Mouse (Mus musculus) thymus, postnatal 25 days (tissue): Measurements from ENCODE around the gene Gm49325.

Experiments used
- DNase-seq: peaks from one replicate; pipeline ENCODE4 v3.0.0; 2022

Gene Gm49325

DNA sequence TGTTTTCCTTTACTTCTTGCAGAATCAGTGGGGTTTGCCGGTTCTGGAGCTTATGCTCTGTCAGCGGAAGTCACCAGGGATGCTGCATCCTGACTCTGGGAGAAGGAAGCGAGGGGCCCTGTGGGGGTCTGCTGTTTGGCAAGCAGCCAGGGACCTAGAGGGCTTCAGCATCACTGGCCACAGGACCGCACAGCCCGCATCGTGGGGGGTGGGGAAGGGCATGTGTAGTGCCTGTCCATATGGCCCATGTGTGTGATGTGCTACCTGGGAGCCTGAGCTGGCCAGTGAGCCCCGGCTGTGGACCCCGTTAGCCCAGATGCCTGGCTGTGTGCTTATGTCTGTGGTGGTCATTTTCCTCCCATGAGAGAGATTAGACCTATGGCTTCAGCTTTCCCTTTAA is 16.2 kb upstream of the Gm49325 start:
- DNase-seq: no peak

DNA sequence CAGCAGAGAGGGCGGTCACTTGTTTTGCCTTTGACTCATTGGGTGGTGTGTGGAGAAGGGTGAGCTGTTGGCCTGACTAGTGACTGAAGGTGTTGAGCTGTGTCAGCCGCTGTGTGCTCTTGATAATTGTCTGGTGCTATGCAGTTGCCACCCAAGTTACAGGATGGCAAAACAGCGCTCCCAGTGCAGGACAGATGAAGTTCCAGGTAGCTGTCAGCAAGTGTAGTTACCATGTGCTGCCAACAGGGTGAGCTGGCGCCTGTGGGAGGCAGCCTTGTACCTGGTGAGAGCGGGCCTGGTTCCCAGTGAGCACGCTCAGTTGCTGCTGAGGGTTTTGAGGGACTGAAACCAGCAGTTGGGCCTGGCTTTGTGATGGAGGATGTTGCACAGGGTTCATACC is 15.2 kb upstream of the Gm49325 start:
- peak; percentile 79 for DNase-seq

DNA sequence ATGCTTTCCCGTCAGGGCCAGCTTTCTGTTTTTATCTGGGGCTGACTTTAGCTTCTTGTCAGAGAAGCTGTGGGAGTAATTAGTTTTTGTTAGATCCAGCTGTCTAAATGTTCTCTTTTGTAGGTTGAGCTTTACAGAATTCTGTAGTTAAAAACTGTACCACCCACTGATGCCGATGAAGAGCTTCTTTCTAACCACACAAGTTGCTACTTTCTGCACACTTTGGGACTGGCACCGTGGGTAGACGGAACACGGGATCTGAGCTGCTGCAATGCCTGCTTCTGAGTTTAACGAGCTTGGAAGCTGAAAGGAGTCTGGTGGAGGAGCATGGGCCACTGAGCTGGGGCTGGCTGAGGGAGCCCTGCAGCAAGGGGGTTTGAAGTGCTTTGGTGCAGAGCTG is 14.5 kb upstream of the Gm49325 start:
- DNase-seq: no peak

DNA sequence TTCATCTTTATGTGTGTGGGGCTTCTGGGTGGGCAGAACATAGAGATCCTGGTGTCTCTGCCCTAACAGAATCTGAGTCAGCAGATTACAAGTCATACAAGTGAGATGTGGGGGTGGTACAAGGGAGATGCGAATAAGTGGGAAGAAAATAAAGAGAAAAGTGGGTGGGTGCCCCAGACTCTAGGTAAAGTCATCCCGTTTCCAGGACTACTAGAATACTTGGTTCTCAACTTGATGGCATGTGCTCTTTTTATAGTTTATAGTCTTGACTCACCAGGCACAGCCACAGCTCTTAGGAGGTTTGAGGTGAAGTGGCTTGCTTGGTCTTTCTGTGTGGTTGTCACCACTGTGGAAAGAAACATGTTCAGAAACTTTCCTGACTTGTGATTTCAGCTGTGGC is 9.9 kb upstream of the Gm49325 start:
- no peak for DNase-seq

DNA sequence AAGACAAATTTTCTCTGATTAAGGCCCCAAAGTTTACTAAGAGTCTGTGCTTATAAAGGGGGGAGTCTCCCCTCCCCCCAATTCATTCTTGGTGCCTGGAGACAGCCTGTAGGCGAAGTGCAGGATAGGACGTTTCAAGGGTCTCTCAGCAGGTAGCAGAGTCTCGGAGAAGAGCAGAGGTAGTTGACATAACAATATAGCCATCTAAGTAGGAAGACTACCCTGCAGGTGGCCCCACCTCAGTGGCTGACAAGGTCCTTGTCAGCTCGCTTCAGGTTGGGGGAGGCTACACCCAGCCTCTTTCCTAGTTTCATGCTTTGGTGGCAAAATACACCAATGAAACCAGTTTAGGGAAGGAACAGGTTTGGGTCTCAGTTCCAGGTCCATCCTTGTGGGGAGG is 3.0 kb upstream of the Gm49325 start:
- no peak for DNase-seq

DNA sequence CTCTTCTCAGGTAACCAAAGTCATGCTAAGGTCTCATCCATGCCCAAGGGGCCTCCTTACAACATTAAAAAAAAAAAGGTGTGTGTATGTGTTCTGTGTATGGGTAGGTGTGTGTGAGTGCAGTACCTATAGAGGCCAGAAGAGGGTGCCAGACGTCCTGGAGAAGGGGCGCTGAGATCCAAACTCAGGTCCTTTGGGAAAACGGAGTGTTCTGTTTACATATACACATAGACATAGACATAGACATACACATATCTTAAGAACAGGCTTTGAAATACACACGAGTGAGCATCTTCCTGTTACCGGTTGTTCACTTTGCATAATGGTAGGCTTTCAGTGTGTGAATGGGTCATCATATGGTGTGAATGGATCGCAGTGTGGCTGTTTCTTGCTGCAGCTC is 1.9 kb upstream of the Gm49325 start:
- peak; percentile 16 for DNase-seq

DNA sequence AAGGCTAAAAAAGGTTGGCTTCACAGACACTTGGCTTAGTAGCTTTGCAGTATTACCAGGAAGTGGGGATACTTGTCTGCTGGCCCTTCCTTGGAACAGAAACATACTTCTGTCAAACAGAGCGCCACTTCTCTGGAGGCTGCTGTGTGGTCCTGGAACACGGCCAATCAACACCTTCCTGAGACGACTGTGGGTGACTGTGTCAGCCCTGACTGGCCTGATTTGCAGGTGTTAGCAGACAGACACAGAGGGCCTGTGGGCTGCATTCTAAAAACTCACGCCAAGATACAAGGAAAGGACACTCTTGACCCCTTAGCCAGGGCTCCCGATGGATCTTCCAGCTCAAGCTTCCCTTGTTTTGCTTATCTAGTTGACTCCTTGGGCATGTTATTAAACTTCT is 1.0 kb upstream of the Gm49325 start:
- DNase-seq: no peak

DNA sequence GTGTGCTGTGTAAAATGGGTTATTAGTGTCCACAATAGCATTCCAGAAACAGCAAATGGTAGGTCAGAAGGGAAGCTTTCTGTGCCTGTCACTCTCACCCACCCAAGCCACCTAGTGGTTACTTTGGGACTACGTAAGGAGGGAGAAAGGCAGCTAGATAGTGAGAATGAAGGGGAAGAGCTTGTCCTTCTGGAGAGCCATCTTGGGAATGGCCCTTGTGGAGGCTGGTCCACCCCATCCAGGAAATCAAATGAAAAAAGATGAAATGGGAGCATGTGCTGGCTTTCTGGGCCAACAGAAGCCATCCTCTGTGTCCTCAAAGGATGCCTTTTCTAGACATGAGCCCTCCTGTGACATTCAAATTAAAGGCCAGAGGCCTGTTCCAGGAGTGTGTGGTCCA is 629 bp upstream of the Gm49325 start:
- peak; percentile 36 for DNase-seq

DNA sequence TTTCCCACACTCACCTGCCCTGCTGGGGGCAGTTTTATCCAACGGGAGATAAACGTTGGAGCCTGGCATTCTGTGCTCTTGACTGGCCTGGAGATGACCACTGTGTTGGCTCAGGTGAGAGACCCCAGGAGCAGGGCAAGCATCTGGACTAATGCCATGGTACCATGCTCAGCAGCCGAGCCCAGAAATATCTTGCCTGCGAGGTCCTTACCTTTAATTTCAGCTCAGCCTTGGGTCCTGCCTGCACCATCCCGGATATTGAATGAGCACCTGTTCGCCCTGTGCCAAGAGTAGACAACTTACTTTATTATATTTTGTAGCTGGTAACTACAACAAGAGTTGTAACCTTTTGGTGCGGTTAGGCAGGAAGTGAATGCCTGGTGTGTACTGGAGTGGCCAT is 858 bp downstream of the Gm49325 start:
- DNase-seq: peak; percentile 38

DNA sequence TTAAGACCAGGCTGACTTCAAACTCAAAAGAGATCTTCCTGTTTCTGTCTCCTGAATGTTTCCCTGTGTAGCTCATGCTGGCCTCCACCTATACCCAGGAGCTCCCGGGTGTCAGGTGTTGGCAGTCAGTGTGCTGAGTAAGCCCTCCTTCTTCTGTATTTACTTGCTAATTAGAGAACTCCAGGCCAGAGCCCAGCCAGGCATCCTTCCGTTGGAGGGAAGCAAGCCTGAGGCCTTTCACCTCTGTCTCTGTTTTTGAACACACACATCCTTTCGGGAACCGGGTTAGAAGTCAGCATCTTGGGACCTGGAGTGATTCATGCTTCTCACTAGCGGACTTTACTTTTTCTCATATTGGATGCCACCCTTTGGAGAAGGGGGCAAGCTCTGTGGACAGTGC is 1.4 kb downstream of the Gm49325 start:
- DNase-seq: no peak

DNA sequence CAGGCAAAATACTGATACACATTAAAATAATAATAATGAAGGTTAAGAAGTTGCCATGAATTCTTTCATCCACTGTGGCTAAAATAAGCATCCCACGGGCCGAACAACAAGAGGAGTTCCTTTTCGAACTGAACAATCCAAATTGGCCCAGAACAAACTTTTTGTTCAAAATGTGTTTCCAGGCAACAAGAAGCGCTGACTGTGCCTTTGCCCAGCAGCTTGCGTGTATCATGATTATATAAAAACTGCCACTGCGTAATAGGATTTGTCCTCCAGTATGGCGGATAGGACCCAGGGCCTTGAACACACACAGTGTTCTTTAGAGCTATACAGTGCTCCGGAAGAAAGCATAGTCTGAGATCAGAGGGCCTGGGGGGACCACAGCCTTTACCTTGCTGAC is 2.6 kb downstream of the Gm49325 start:
- DNase-seq: no peak

DNA sequence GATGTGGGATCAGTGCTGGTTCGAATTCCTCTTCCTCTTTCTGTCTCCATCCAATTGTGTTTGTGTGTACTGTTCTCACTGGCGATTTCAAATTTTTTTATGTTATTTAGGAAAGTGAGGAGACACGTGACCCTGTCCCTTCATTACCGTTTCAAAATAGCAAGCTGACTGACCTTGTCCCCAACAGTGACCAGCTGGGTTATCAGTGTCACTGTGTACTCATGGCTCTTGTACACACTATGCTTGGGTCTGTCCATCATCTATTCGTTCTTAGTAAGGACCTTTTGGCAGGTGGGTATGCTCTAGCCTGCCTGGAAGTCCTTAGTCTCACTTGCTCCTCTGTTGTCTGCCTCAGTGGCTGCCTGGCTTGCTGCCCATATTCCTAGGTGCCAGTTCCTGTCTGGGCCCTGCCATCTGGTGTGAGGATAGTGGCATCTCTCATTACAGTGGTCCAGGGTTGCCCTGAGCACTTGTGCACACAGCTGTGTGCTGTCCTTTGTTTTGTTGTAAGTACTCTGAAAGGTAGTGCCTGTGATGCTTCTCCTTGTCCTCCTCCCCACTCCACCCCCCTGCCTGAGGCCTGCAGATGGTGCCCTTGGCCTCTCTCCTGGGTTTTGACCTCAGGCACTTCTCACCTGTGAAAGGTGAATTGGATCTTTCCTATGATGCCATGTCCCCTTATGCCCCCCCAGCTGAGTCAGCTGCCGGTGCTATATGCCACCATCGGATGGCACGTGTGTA is 4.4 kb downstream of the Gm49325 start:
- DNase-seq: no peak

DNA sequence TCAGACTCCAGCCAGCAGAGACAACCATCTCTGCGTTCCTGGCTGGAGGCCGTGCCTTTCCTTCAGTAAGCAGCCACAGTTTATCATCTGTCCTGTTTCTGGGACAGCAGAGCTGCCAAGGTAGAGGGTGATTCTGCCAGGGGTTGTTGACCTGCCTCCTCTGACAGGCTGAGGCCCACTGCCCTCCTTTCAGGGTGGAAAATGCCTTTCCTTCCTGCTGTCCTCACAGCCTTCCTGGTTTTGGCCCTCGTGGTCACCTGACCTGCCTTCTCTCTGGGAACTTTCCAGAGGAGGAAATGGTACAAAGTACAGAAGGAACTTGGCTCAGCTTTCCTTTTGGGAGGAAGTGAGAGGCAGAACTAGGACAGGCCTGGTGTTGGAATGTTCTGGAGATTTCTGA is 7.4 kb downstream of the Gm49325 start:
- DNase-seq: no peak

DNA sequence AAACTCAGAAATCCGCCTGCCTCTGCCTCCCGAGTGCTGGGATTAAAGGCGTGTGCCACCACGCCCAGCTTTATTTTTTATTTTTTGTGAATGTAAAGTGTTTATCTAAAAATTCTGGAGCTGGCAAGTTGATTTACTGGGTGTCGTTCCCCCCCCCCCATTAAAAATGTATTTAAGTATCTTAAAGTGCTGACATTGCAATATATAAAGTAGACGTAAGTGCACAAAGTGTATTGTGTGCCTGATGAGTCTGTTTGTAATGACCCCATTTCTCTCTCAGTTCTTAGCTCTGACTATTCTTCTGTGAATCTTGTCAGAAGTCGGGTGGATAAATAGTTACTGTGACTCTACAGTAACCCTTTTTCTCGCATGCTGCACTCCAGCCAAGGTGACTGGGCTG is 9.7 kb downstream of the Gm49325 start:
- no peak for DNase-seq

DNA sequence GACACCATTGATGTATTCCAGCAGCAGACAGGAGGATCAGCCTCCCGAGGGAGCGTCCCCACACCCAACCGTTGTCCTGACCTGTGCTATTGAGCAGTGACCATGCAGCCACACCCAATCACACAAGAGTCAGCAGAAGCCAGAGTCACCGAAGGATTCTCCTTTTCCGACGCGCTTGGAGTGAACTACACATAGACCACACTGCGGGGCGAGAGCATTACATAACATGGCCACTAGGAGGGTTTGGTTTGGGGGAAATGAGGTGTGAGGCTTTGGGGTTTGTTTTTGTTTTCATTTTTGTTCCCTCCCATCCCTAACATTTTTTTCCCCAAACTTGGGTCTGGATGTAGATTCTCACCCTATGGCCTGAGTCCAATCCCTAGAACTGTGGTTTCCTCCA is 10.2 kb downstream of the Gm49325 start:
- no peak for DNase-seq

DNA sequence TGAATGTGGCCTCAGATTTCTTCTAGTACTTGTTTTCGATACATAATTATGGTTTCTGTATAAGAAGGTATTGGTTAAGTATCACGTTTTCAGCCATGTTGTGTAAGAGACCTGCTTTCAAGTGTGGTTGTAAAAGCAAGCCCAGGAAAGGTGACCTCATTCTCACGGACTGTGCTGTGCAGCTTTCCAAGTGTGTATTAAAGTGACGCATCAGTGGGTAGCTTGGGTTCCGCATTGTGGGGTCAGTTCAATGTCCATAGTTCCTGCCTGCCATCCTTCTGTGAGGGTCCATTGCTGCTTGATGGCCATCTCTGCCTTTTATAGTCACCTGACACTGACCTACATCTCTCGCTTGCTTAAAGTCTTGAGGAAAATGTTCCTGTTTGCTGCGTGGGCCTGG is 10.9 kb downstream of the Gm49325 start:
- no peak for DNase-seq

DNA sequence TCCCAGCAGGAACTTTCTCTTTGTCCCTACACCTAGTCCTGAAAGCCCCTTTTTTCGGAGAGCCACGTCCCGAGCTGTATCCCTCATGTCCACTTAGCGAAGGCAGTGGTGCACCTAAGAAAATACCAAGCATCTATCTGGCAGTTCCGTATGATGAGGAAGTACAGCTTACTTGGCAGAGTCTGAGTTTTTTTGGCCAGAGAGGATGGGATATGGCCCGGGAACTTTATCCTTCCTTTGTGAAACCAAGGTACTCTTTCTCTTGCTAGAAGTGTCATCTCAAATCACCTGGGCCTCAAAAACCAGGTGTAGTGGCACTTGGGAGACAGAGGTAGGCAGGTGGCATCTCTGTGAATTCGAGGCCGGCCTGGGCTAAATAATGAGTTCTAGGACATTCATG is 15.5 kb downstream of the Gm49325 start:
- no peak for DNase-seq

DNA sequence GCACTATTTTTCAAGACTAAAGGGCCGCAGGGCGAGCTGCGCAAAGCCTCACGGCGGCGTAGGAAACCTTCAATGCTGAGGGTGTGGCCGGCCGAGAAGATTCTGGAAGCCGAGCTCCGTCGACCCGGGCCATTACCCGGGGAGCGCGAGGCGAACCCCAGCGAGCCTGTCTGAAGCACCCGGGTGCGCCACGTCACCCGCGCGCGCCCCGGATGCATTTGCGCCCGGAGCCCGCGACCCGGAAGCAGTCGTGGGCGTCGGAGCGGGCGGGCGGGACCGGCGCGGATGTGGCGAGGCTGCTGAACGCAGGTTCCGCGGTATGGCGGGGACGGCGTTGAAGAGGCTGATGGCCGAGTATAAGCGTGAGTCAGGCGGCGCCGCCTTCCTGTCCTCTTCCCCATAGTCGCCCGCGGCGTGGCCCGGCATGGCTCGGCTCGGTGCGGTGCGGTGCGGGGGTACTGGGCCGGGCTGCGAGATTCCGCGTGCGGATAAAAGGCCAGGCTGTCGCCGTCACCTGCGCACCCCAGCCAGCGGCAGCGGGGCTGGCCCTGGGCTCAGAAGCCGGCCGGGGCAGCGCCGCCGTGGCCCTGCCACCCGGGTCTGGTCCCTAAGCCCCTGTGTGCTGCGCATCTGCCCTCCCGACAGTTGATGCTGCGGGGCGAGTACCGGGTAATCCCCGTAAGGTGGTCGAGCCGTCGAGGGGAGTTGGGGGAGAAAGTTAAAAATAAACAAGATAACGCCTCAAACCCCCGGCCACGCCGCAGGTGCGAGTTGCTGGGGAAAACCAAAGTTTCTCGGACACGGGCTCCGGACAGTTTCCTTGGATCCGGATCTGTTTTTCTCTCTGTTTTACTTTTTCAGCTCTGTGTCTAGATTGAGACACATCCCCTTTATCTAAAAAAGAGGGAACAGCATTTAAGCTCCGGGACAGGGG is 16.3 kb downstream of the Gm49325 start, which contains the start of gene Ube2g2:
TSS of gene Ube2g2 (plus strand) at position 221 of the 934 bp plus-strand sequence.
- peak; percentile 95 for DNase-seq

DNA sequence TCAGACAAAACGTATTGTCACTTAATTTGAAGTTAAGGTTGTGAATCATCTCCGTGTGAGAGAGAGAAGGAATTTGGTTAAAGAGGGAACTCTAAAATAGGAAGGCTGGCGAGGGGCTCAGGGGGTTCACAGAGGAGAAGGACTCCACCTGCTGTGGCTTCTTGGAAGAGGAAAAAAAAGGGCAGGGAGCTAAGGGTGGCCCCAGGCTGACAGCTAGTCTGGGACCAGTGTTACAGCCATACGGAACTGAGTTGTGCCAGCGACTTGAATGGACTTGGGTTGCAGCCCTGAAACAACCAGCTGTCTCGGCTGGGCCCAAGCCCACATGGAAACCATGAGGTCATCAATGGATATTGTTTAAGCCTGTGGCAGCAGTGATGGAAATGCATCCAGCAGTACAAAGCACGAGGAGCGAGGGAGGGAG is 17.1 kb downstream of the Gm49325 start:
- peak; percentile 12 for DNase-seq

DNA sequence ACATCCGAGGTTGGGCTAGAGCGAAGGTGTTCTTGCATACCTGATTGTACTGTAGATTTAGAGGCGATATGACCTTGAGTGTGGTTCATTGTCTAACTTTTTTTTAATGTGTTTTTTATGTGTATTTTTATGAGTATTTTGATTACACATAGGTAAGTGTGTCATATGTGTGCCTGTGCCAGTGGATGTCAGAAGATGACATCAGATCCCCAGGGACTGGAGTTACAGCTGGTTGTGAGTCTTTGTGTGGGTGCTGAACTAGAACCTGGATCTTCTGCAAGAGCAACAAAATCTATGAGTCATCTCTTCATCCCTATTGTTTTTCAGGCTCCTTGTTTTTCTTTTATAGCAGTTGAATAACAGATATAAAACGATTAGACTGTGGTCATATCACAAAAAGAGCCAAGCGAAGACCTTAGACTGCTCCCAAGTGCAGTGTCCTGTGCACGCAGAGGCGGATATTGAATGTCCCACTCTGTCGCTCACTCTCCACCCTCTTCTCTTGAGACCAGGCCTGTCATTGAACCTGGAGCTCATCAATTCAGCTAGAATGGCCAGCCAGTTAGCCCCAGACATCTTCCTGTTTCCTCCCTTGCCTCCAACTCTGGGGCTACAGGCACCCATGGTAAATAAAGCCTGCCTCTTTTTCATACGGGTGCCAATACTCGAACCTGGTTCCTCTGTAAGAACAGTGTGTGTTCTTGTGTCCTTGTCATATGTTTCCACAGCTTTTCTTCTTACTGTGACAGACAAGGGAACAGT is 17.8 kb downstream of the Gm49325 start:
- no peak for DNase-seq

DNA sequence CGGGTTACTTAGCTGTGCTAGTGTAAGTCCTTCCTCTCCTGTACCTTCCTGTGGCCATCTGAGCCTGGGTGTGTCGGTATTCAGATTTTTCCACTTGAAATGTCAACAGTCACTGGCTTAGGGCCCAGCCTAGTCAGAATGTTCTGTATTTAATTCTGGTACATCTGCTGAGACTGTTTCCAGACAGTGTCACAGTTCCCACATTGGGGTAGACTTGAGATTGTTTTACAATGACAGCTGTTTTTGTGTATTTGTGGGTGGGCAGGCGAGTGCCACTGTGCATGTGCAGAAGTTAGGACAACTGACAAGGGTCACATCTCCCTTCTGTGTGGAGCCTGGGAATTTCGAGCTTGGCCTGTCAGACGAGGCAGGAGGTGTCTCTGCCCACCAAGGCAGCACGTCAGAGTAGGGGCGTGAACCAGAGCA is 18.6 kb downstream of the Gm49325 start:
- DNase-seq: no peak

DNA sequence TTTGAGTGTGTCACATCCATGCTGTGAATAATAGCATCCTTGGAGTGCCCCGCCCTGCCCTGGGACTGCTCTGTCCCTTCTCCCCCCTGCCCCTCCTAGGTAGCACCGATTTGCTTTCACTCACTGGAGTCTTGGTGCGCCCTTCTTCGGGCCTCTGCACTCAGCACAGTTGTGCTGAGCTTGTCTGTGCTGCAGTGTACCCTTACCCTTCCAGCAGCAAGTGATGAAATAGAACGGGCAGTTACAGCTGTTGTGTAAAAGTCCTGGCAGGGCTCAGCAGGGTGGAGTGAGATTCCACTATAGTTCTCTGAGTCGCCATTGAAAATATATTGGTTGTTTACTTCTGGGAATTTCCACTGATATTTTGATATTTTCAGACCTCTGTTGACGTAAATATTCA is 20.0 kb downstream of the Gm49325 start:
- no peak for DNase-seq

DNA sequence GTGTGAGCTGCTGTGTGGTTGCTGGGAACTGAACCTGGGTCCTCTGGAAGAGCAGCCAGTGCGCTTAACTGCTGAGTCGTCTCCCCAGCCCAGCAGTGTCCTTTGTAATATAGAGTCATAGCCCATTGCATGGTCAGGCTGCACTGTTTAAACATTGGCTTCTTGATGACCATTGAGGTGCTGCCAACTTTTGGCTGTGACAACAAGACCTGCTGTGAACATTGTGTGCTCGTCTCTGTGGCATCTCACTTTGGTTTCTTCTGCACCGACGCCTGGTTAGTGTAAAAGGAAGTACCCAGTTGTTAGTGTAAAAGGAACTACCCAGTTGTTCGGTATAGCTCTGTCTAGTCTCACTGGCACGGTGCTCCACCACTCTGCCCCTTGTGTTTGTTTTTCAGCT is 20.6 kb downstream of the Gm49325 start:
- DNase-seq: no peak
